9 mouse cellular contexts compared by ENCODE assay signal in the genomic region with DNA sequence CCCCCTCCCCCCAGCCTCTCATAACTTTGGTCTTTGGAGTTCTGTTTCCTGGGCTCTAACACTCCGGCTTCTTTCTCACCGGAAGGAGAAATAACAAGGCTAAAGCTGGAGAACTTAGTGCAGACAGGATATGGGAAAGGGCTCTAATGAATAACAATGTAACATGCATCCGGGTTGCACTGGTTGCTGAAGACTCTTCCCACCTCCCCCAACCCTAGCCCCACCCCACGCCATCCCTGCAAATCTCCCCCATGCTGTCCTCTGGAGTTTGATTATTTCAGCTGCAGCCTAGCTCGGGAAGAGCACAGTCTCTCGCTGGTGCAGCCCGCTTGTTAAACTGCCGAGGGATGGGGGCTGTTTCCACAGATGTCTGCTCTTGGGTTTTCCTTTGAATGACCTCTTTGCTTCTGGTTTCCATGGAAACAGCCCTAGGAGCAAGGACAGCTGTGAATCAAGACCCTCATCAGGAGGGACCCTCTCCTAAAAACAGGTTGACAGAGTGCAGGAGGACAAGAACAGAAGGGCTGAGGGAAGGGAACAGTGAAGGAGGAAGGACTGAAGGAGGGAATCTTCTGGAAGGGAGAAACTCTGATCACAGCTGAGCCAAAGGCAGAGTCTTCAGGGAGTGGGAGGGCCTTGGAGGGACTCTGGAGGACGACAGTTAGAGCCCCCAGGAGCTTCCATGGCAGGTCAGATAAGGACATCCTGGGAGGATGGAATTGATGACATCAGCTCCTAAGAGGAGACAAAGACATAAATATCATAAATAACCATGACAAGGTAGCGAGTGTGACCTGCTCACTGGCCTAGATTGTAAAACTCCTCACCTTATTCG. TPM values are rescaled to one million over a fixed set of nuclear protein-coding genes. Genes with fewer than 3 reads are reported as not detected.
DNase-seq lines count a peak whose midpoint lies in the region; ATAC-seq and TF ChIP-seq lines count a peak whose summit lies in the region.
"Had no signal": no experiment of that assay in that cellular context is flagged by ENCODE, and none has a peak within 500 bp of the region (broad histone marks: within the 10 kb centered on the region; RNA-seq: fewer than 3 reads in every experiment).

No protein-coding gene starts in this region.

- H3K4me3 ChIP-seq in lung, adult 2 months (replicated peaks; ENCODE audit: extremely low read depth, low read depth, low read length) = no peak overlapping the region
- peak overlapping the region; percentile 40 for H3K4me3 ChIP-seq in hindbrain, embryonic 10.5 days
- H3K4me3 ChIP-seq in liver, embryonic 16.5 days (ENCODE audit: low read depth, low read length) = no peak overlapping the region

- H3K4me2 ChIP-seq in liver, embryonic 16.5 days (ENCODE audit: low read depth, low read length) = 0 out of 2 replicates have a peak overlapping the region, but pooled peaks have one; percentile 21

- no peak for TF ChIP-seq POLR2A in lung, adult 2 months (IDR thresholded peaks at IDR 0.05; ENCODE audit: borderline replicate concordance, extremely low read depth, low read depth, low read length)

- no peaks in the 10 kb centered on the region for H3K9me3 ChIP-seq in hindbrain, embryonic 10.5 days
- no peaks in the 10 kb centered on the region for H3K9me3 ChIP-seq in liver, embryonic 16.5 days (replicated peaks; ENCODE audit: control insufficient read depth, low read length)

- H3K27me3 ChIP-seq in hindbrain, embryonic 10.5 days (ENCODE audit: insufficient read depth, poor library complexity, severe bottlenecking) = peaks cover 9% of the 10 kb centered on the region; the same call in 1 of the 2 replicates
- H3K27me3 ChIP-seq in liver, embryonic 16.5 days (ENCODE audit: control insufficient read depth, insufficient read depth, low read depth, low read length) = no peaks in the 10 kb centered on the region

- H3K9ac ChIP-seq in liver, embryonic 16.5 days (ENCODE audit: low read depth, low read length) = no peak overlapping the region; the same call in 1 of the 2 replicates

- DNase-seq in lung, postnatal 10 days = peak; percentile 13
- no peak for DNase-seq in lung, adult 2 months
- DNase-seq in hindbrain, embryonic 10.5 days (ENCODE audit: low spot score) = peak; percentile 63
- peak; percentile 60 for DNase-seq in yolk sac, embryonic 10.5 days (ENCODE audit: low spot score)
- DNase-seq in gastrocnemius, adult 8-10 months (ENCODE audit: low spot score in 2 of 2) = no peak
- DNase-seq in thymus, postnatal 36 days = no peak

- no peak for TF ChIP-seq CTCF in lung, adult 2 months (IDR thresholded peaks at IDR 0.05; ENCODE audit: insufficient read depth, low read length)

- 0 out of 2 replicates have a peak, but pooled peaks have one; percentile 33 for ATAC-seq in liver, embryonic 16.5 days (ENCODE audit: low read depth)
- ATAC-seq in activated CD4-positive, CD25-positive, alpha-beta regulatory T cell, adult 4 months = no peak

- peaks cover 5% of the 10 kb centered on the region for H3K4me1 ChIP-seq in lung, adult 2 months (ENCODE audit: control insufficient read depth, insufficient read depth, low read length)
- H3K4me1 ChIP-seq in hindbrain, embryonic 10.5 days (replicated peaks) = peaks cover 46% of the 10 kb centered on the region
- H3K4me1 ChIP-seq in liver, embryonic 16.5 days (ENCODE audit: control insufficient read depth, low read depth, low read length) = peaks cover 5% of the 10 kb centered on the region; the same call in 1 of the 2 replicates

- peak overlapping the region; percentile 78 for H3K27ac ChIP-seq in hindbrain, embryonic 10.5 days
- peak overlapping the region; percentile 80 for H3K27ac ChIP-seq in liver, embryonic 16.5 days (ENCODE audit: low read length)

- WGBS in lung, adult 2 months = 18% methylated on average over 11 of the region's 11 CpGs
- WGBS in hindbrain, embryonic 10.5 days = 13% methylated on average over 11 of the region's 11 CpGs
- WGBS in liver, embryonic 16.5 days (ENCODE audit: insufficient replicate concordance) = 7% methylated on average over 11 of the region's 11 CpGs

- no peaks in the 10 kb centered on the region for H3K36me3 ChIP-seq in hindbrain, embryonic 10.5 days
- H3K36me3 ChIP-seq in liver, embryonic 16.5 days (ENCODE audit: control insufficient read depth, insufficient read depth) = no peaks in the 10 kb centered on the region

RNA-seq across cellular contexts. Expression of a gene that starts 5.6 kb away (rescaled TPM):
- not detected in 2 replicates for polyA plus RNA-seq in lung, adult 2 months (2012; rRNA removed)
- 0.43 and 0.51 TPM in 2 replicates for polyA plus RNA-seq in hindbrain, embryonic 10.5 days (2016; fragmentation: Nextera tagmentation; extraction: Ambion mirVana)
- 0.13 TPM in 1 of 2 replicates, not detected in the other for polyA plus RNA-seq in liver, embryonic 16.5 days (2015; fragmentation: Nextera tagmentation; extraction: Ambion mirVana)
- total RNA-seq in gastrocnemius, adult 8-10 months (2022) = under 1 TPM in 2 of 4 experiments, not detected in 2; 0.22 to 0.67 TPM
- polyA plus RNA-seq in activated CD4-positive, CD25-positive, alpha-beta regulatory T cell, adult 4 months (2017; shearing (Covaris generic)) = 1 to 10 TPM in 1 of 2 experiments, under 1 TPM in 1; 0.51 to 1.5 TPM

RNA-seq across cellular contexts. Expression of a gene that starts 27.0 kb away (rescaled TPM):
- 0.49 and 0.58 TPM in 2 replicates for polyA plus RNA-seq in lung, adult 2 months (2012; rRNA removed)
- not detected in 2 replicates for polyA plus RNA-seq in hindbrain, embryonic 10.5 days (2016; fragmentation: Nextera tagmentation; extraction: Ambion mirVana)
- 0.04 and 0.05 TPM in 2 replicates for polyA plus RNA-seq in liver, embryonic 16.5 days (2015; fragmentation: Nextera tagmentation; extraction: Ambion mirVana)
- total RNA-seq in gastrocnemius, adult 8-10 months (2022) = not detected
- polyA plus RNA-seq in activated CD4-positive, CD25-positive, alpha-beta regulatory T cell, adult 4 months (2017; shearing (Covaris generic)) = 1 to 10 TPM; 1.9 to 6.8 TPM
- total RNA-seq: heart, postnatal 10 days had no signal

RNA-seq across cellular contexts. Expression of a gene that starts 39.8 kb away (rescaled TPM):
- 232 and 319 TPM in 2 replicates for polyA plus RNA-seq in lung, adult 2 months (2012; rRNA removed)
- polyA plus RNA-seq in hindbrain, embryonic 10.5 days (2016; fragmentation: Nextera tagmentation; extraction: Ambion mirVana) = 146 and 151 TPM in 2 replicates
- polyA plus RNA-seq in liver, embryonic 16.5 days (2015; fragmentation: Nextera tagmentation; extraction: Ambion mirVana) = 52.3 and 54.7 TPM in 2 replicates
- 10 to 100 TPM; 24.3 to 35.2 (median 28.2) TPM for total RNA-seq in gastrocnemius, adult 8-10 months (2022)
- 100 to 1,000 TPM in 1 of 2 experiments, 10 to 100 TPM in 1; 75.8 to 126 TPM for polyA plus RNA-seq in activated CD4-positive, CD25-positive, alpha-beta regulatory T cell, adult 4 months (2017; shearing (Covaris generic))

Comparison
In these comparisons a context has a peak if more than half of its experiments do, and no peak if none do; other contexts are left out.
1. DNase-seq: peak in lung, postnatal 10 days (single experiment), hindbrain, embryonic 10.5 days (single experiment) and yolk sac, embryonic 10.5 days (single experiment); none in lung, adult 2 months (single experiment), gastrocnemius, adult 8-10 months (0 of 2) and thymus, postnatal 36 days (0 of 2).